Mouse (Mus musculus): ENCODE results near the gene Smndc1.
"Not testable (repeated sequence)": the region's sequence is repeated elsewhere in the genome, so short reads cannot be mapped to it uniquely, and the experiment has no call there.

Gene Smndc1

DNA sequence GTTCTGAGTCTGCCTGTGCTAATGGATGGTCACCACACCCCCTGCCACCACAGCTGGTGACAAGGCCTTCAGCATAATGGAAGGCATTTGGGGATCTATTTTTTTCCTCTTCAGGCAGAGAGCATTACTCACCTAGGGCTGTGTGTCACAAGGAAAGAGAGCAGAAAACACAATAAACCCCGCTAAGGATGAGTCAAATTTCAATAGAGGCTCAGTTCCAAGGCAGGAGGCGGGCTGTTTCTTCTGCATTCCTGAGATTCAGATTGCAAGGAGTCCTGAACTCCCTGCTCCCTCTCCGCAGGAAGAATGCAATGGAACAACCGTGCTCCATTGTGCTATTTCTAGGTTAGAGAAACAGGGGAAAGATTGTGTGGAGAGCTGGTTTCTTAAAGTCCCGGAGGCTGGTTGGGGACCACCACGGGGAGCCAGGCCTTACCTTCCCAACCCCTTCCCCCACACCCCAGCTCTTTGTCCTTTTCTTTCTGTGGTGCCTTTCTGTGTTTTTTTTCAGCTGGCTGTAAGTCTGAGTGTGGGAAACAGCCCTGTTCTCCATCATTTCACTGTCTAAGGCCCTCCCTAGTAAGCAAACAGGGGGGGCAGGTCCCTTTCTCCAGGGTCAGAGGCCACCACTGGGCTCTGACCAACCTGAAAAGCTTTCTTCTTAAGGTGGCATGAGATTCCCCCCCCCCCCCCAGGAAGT, 21.9 kb upstream of the Smndc1 start:
- no peak for DNase-seq (ENCODE audit: low read depth, low spot score)

GRCm38 (mm10) chr19:53409663-53410307, 19.4 kb upstream of the Smndc1 start:
- DNase-seq (ENCODE audit: low read depth, low spot score) = peak; percentile 42

GRCm38 (mm10) chr19:53408398-53408797, 18.0 kb upstream of the Smndc1 start:
- peak; percentile 35 for DNase-seq (ENCODE audit: low read depth, low spot score)

DNA sequence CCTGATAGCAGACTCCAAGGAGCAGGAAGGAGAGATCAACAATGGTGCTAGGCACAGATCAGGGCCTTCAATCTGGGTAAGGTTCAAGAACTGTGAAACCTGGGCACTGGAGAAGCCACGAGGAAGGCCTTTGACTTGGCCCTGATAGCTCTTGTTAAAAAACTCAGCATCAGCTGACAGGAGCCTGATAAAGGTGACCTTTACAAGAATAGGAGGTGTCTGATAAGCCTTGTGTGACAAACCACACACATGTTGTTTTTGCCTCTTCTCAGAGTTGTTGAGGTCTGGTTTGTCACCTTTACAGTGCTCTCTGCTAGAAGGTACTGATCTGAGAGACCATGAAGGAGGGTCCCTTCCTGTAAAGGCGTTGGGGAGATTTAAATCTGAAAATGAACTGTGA, 17.0 kb upstream of the Smndc1 start:
- DNase-seq (ENCODE audit: low read depth, low spot score) = peak; percentile 51

GRCm38 (mm10) chr19:53405810-53406209, 15.4 kb upstream of the Smndc1 start:
- DNase-seq (ENCODE audit: low read depth, low spot score) = no peak

GRCm38 (mm10) chr19:53404837-53405356, 14.5 kb upstream of the Smndc1 start:
- no peak for DNase-seq (ENCODE audit: low read depth, low spot score)

GRCm38 (mm10) chr19:53404219-53404836, 13.9 kb upstream of the Smndc1 start:
- no peak for DNase-seq (ENCODE audit: low read depth, low spot score)

DNA sequence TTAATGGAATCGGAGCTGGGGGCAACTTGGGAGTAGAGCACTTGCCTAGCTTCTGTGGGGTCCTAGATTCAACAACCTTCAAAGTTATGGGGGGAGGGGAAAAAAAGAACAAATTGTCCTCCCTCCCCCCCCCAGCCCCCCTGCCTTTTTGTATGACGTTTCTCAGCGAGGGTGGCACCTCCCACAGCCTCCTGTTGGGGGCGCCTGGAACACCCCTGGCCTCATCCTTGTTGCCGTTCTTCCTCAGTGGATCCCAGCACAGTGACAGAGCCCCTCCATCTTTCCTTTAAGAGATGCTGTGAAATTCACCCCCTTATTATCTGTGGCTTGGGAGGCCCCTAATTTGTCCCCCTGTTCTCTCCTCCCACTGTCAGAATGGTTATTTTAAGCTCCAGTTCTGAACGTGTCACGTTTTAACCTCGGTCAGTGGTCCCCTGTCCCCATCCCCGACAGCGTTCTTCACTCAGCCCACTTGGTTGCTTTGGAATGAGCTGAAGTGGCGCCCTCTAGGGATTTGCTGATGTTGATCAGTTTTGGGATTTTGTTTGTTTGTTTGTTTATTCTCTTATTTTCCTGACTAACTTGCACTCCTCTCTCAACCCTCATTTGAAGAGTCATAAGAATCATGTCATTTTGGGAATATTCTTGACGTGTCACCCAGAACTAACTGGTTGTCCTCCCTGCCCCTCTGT, 12.5 kb upstream of the Smndc1 start:
- DNase-seq (ENCODE audit: low read depth, low spot score) = no peak

- no peak for DNase-seq (ENCODE audit: low read depth, low spot score)
Observed at GRCm38 (mm10) chr19:53400332-53401110, 10.1 kb upstream of the Smndc1 start.

DNA sequence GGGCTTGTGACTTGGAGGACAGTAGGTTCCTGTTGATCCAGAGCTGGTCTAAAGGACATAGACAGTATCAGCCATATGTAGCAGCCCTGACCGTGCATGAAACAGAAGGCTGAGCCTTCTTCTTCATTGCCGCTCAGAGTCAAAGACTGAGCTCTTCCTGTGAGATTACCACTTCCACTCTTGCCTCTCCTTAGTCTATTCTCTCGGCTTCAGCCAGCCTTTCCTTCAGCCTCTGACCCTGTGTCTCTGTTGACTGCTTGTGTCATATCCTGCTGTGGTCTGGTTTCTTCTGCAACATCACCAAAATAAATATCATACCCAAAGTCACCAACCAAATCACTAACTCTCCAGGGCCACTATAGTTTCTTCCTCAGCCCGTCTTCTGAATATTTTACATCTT, 8.8 kb upstream of the Smndc1 start:
- DNase-seq (ENCODE audit: low read depth, low spot score) = peak; percentile 29

DNA sequence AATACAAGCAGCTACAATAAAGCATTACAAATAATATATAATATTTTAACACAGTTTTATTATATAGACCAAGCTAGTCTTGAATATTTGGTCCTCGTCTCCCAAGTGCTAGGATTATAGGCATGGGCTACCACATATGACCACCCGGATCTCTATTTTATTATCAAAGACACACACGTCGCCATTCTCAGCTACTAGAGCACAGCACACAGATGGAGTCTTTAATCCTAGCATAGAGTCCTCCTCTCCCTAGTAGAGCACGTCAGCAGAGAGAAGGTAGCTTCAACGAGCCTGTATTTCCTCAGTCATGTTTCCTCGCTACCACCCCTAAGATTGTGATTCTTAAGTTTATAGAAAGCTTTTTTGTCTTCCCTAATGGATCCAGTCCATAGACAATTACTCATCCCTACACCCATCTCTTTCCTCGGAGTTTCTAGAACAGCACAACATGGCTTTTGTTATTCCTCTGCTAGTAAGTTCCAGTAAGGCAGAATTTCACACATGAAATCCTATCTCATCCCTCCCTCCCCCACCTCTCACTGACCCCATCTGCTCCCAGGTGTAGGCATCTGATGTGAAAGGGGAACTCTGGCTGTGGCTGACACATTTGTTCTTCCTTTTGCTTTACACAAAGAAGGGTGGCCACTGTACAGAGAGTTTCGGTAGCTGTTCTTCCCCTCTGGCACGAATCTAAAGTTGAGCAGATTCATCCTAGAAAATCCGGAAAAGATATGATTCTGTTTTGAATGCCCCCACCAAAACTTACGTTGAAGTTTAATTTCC, 7.3 kb upstream of the Smndc1 start:
- DNase-seq (ENCODE audit: low read depth, low spot score) = no peak

DNA sequence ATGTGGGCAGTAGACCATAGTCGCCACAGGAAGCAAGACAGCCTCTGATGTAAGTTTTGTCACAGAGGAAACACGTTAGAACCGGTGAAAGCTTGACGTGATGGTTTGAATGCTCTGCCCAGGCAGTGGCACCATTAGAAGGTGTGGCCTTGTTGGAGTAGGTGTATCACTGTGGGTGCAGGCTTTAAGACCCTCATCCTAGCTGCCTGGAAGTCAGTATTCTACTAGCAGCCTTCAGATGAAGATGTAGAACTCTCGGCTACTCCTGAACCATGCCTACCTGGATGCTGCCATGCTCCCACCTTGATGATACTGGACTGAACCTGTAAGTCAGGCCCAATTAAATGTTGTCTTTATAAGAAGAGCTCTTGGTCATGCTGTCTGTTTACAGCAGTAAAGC, 5.4 kb upstream of the Smndc1 start:
- DNase-seq (ENCODE audit: low read depth, low spot score) = peak; percentile 36

GRCm38 (mm10) chr19:53394956-53395355, 4.6 kb upstream of the Smndc1 start:
- not testable (repeated sequence) for DNase-seq (ENCODE audit: low read depth, low spot score)

DNA sequence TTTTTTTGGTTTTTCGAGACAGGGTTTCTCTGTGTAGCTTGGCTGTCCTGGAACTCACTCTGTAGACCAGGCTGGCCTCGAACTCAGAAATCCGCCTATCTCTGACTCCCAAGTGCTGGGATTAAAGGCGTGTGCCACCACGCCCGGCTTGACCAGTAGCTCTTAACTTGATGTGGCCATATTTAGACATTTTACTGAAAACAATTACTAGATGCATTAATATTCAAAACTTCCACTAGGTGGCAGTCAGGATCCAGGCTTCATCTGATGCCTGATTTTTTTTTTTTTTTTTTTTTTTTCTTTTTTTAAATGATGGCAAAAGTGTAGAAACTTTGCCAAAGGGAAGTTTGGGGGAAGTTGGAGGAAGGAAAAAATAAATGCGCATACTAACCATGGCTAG, 4.2 kb upstream of the Smndc1 start:
- peak; percentile 71 for DNase-seq (ENCODE audit: low read depth, low spot score)

GRCm38 (mm10) chr19:53393646-53394045, 3.3 kb upstream of the Smndc1 start:
- DNase-seq (ENCODE audit: low read depth, low spot score) = no peak

- no peak for DNase-seq (ENCODE audit: low read depth, low spot score)
Observed at GRCm38 (mm10) chr19:53392781-53393343, 2.5 kb upstream of the Smndc1 start.

DNA sequence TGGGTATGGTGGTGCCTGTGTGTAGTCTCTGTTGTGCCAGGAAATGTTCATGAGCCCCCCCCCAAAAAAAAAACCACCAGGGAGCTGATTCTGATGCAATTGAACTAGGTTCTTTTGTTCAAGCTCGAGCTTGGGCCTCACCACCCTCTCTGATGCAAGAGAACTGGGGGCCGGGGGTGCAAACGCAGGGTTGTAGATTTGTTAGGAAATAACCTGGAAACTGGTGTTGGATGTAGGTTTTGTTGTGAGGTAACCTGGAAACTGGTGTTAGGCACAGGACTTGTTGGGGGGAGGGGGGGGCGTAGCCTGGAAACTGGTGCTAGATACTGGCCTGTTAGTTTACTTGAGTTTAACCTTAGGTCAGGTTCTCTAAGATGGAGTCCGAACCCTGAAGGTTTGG, 1.4 kb upstream of the Smndc1 start:
- DNase-seq (ENCODE audit: low read depth, low spot score) = no peak

GRCm38 (mm10) chr19:53391386-53391785, 1.0 kb upstream of the Smndc1 start:
- peak; percentile 11 for DNase-seq (ENCODE audit: low read depth, low spot score)

DNA sequence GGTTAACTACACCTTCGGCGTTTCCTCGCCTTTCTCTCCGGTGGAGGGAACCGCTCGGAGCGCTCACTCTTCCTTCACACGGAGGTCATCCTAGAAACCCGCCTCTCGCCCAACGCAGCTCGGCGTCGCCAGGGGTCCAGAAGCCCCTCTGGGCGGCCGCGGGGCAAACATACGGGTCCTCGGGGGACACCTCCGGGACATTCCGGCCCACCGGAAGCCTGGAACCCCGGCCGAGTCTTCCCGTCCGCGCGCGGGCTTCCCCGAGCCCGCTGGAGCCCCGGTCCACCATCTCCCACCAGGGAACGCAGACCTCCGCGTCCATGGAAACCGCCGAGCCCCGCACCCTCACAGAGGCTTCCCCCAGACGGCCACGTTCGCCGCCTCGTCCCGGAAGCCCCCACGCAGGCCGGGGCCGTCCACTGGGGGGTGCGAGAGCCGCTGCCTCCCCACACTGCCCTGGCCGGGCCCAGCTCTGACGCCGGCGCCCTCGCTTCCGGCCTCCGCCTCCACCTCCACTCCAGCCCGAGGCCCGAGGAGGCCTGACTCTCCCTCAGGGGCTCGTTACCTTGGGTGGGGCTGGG, 437 bp downstream of the Smndc1 start:
- peak; percentile 66 for DNase-seq (ENCODE audit: low read depth, low spot score)

- no peak for DNase-seq (ENCODE audit: low read depth, low spot score)
Observed at GRCm38 (mm10) chr19:53389417-53389816, 961 bp downstream of the Smndc1 start.

Measured in CD4-positive helper T cell, adult 2 months (primary cell).